32 mouse cellular contexts compared by ENCODE assay signal in genomic region chr10:102623895-102624294, GRCm38 (mm10).
"Had no signal": no experiment of that assay in that cellular context is flagged by ENCODE, and none has a peak within 500 bp of the region (broad histone marks: within the 10 kb centered on the region; RNA-seq: fewer than 3 reads in every experiment).

No protein-coding gene starts in this region.

- H3K4me2 ChIP-seq: limb, embryonic 12.5 days; limb, embryonic 13.5 days; limb, embryonic 15.5 days; liver, embryonic 11.5 days; liver, embryonic 12.5 days; liver, embryonic 13.5 days; liver, embryonic 15.5 days; lung, embryonic 14.5 days; lung, embryonic 15.5 days; midbrain, embryonic 11.5 days; midbrain, embryonic 12.5 days; midbrain, embryonic 13.5 days; midbrain, embryonic 15.5 days had no signal

- H3K9ac ChIP-seq: limb, embryonic 12.5 days; limb, embryonic 13.5 days; limb, embryonic 15.5 days; liver, embryonic 12.5 days; liver, embryonic 13.5 days; liver, embryonic 14.5 days; liver, embryonic 15.5 days; liver, postnatal 0 days; lung, embryonic 14.5 days; lung, embryonic 15.5 days; midbrain, embryonic 12.5 days; midbrain, embryonic 13.5 days; midbrain, embryonic 15.5 days had no signal

- H3K27ac ChIP-seq: left cerebral cortex, adult 2 months; limb, embryonic 10.5 days; limb, embryonic 12.5 days; limb, embryonic 13.5 days; limb, embryonic 15.5 days; liver, embryonic 12.5 days; liver, embryonic 13.5 days; liver, embryonic 14.5 days; liver, embryonic 15.5 days; lung, embryonic 15.5 days; macrophage; midbrain, embryonic 10.5 days; midbrain, embryonic 12.5 days; midbrain, embryonic 13.5 days; midbrain, embryonic 15.5 days had no signal

- ATAC-seq: liver, embryonic 12.5 days; liver, postnatal 0 days; lung, postnatal 0 days; midbrain, embryonic 13.5 days; midbrain, embryonic 15.5 days; midbrain, embryonic 16.5 days had no signal

- H3K27me3 ChIP-seq: limb, embryonic 12.5 days; limb, embryonic 13.5 days; limb, embryonic 15.5 days; liver, embryonic 12.5 days; liver, embryonic 13.5 days; liver, embryonic 15.5 days; lung, embryonic 15.5 days; megakaryocyte, embryonic 14.5 days; midbrain, embryonic 12.5 days; midbrain, embryonic 13.5 days; midbrain, embryonic 15.5 days had no signal

- H3K4me3 ChIP-seq: left cerebral cortex, adult 2 months; limb, embryonic 10.5 days; limb, embryonic 12.5 days; limb, embryonic 13.5 days; limb, embryonic 15.5 days; liver, embryonic 12.5 days; liver, embryonic 13.5 days; liver, embryonic 15.5 days; lung, embryonic 15.5 days; megakaryocyte, embryonic 14.5 days; midbrain, embryonic 10.5 days; midbrain, embryonic 12.5 days; midbrain, embryonic 13.5 days; midbrain, embryonic 15.5 days; myocyte had no signal

- DNase-seq: left cerebral cortex, postnatal 4 days; liver; liver, embryonic 13.5 days; liver, postnatal 0 days; lung, adult 18-20 months; lung, adult 2 months; lung, embryonic 14.5 days; lung, postnatal 10 days; lung, postnatal 14 days; lung, postnatal 36 days; lung, postnatal 4 days; midbrain, embryonic 14.5 days had no signal

- H3K4me1 ChIP-seq: limb, embryonic 10.5 days; limb, embryonic 12.5 days; limb, embryonic 13.5 days; limb, embryonic 15.5 days; liver, embryonic 12.5 days; liver, embryonic 13.5 days; liver, embryonic 15.5 days; lung, embryonic 15.5 days; megakaryocyte, embryonic 14.5 days; midbrain, embryonic 10.5 days; midbrain, embryonic 12.5 days; midbrain, embryonic 13.5 days; midbrain, embryonic 15.5 days had no signal

- H3K36me3 ChIP-seq: limb, embryonic 10.5 days; limb, embryonic 12.5 days; limb, embryonic 13.5 days; limb, embryonic 15.5 days; liver, embryonic 12.5 days; liver, embryonic 13.5 days; liver, embryonic 15.5 days; lung, embryonic 15.5 days; midbrain, embryonic 10.5 days; midbrain, embryonic 12.5 days; midbrain, embryonic 13.5 days; midbrain, embryonic 15.5 days had no signal

- H3K9me3 ChIP-seq: limb, embryonic 10.5 days; limb, embryonic 12.5 days; limb, embryonic 13.5 days; limb, embryonic 15.5 days; liver, embryonic 12.5 days; liver, embryonic 13.5 days; liver, embryonic 15.5 days; lung, embryonic 15.5 days; megakaryocyte, embryonic 14.5 days; midbrain, embryonic 10.5 days; midbrain, embryonic 12.5 days; midbrain, embryonic 13.5 days; midbrain, embryonic 15.5 days had no signal
